ENCODE assay signal across 26 mouse cellular contexts in genomic region chr8:84930582-84930981, GRCm38 (mm10). TPM values are rescaled to one million over a fixed set of nuclear protein-coding genes. Genes with fewer than 3 reads are reported as not detected.
DNase-seq lines count a peak whose midpoint lies in the region; ATAC-seq and TF ChIP-seq lines count a peak whose summit lies in the region.
"Had no signal": no experiment of that assay in that cellular context is flagged by ENCODE, and none has a peak within 500 bp of the region (broad histone marks: within the 10 kb centered on the region; RNA-seq: fewer than 3 reads in every experiment).

No protein-coding gene starts in this region.

- H3K36me3 ChIP-seq in hindbrain, embryonic 13.5 days = peaks cover 58% of the 10 kb centered on the region
- peaks cover 17% of the 10 kb centered on the region for H3K36me3 ChIP-seq in hindbrain, embryonic 16.5 days (ENCODE audit: control insufficient read depth, insufficient read depth, low read length)
- peaks cover 21% of the 10 kb centered on the region for H3K36me3 ChIP-seq in midbrain, postnatal 0 days (ENCODE audit: insufficient read depth, low read length)
- peaks cover 56% of the 10 kb centered on the region for H3K36me3 ChIP-seq in midbrain, embryonic 14.5 days (ENCODE audit: control insufficient read depth, insufficient read depth, low read length)
- H3K36me3 ChIP-seq: embryonic facial prominence, embryonic 10.5 days; embryonic facial prominence, embryonic 12.5 days; G1E had no signal

- TF ChIP-seq CTCF in midbrain, postnatal 0 days (IDR thresholded peaks at IDR 0.05) = no peak

- DNase-seq in cerebellum, adult 11-12 months = peak; percentile 23
- no peak for DNase-seq in midbrain, postnatal 0 days (ENCODE audit: low spot score)
- no peak for DNase-seq in midbrain, embryonic 14.5 days
- DNase-seq: adrenal gland, adult 8-10 months; adrenal gland, postnatal 14 days; adrenal gland, postnatal 36 days; B cell, adult 2 months; cerebellum, adult 11 months; cerebellum, adult 2 months; cerebellum, adult 9-10 months; cerebellum, postnatal 10 days; cerebellum, postnatal 25 days; forebrain, postnatal 0 days had no signal

- H3K9ac ChIP-seq in hindbrain, embryonic 13.5 days = 0 out of 2 replicates have a peak overlapping the region, but pooled peaks have one; percentile 19
- no peak overlapping the region for H3K9ac ChIP-seq in hindbrain, embryonic 16.5 days (ENCODE audit: low read depth, low read length)
- H3K9ac ChIP-seq in midbrain, postnatal 0 days (replicated peaks; ENCODE audit: low read length, poor library complexity, severe bottlenecking) = 0 out of 2 replicates have a peak overlapping the region, but pooled peaks have one; percentile 19
- H3K9ac ChIP-seq in midbrain, embryonic 14.5 days (replicated peaks; ENCODE audit: low read length) = no peak overlapping the region
- H3K9ac ChIP-seq: embryonic facial prominence, embryonic 12.5 days; forebrain, embryonic 13.5 days; forebrain, embryonic 15.5 days; forebrain, postnatal 0 days had no signal

- ATAC-seq in cerebellum, adult (ENCODE audit: insufficient number of reproducible peaks, low FRiP score, low TSS enrichment) = no peak
- no peak for ATAC-seq in hindbrain, embryonic 13.5 days (ENCODE audit: low FRiP score)
- ATAC-seq in hindbrain, embryonic 16.5 days = no peak
- ATAC-seq in midbrain, postnatal 0 days (ENCODE audit: low FRiP score) = no peak
- ATAC-seq in midbrain, embryonic 14.5 days (ENCODE audit: low FRiP score, low TSS enrichment) = no peak
- ATAC-seq: activated CD4-positive, CD25-positive, alpha-beta regulatory T cell, adult 4 months; CD4-positive, CD25-positive, alpha-beta regulatory T cell, adult 4 months; forebrain, embryonic 13.5 days; forebrain, embryonic 15.5 days; forebrain, postnatal 0 days; Patski had no signal

- no peak overlapping the region for H3K4me2 ChIP-seq in hindbrain, embryonic 13.5 days
- no peak overlapping the region for H3K4me2 ChIP-seq in hindbrain, embryonic 16.5 days (ENCODE audit: low read length)
- H3K4me2 ChIP-seq in midbrain, postnatal 0 days (ENCODE audit: low read depth, low read length, poor library complexity, severe bottlenecking) = no peak overlapping the region
- H3K4me2 ChIP-seq in midbrain, embryonic 14.5 days (ENCODE audit: low read length) = no peak overlapping the region
- H3K4me2 ChIP-seq: embryonic facial prominence, embryonic 12.5 days; forebrain, embryonic 13.5 days; forebrain, embryonic 15.5 days had no signal

- no peak overlapping the region for H3K4me3 ChIP-seq in hindbrain, embryonic 13.5 days
- no peak overlapping the region for H3K4me3 ChIP-seq in hindbrain, embryonic 16.5 days (ENCODE audit: low read length)
- H3K4me3 ChIP-seq in midbrain, postnatal 0 days (ENCODE audit: low read depth, low read length) = no peak overlapping the region
- H3K4me3 ChIP-seq in midbrain, embryonic 14.5 days (replicated peaks; ENCODE audit: low read depth, low read length) = no peak overlapping the region
- H3K4me3 ChIP-seq: embryonic facial prominence, embryonic 10.5 days; embryonic facial prominence, embryonic 12.5 days; forebrain, embryonic 13.5 days; forebrain, embryonic 15.5 days had no signal

- H3K9me3 ChIP-seq in hindbrain, embryonic 13.5 days = no peaks in the 10 kb centered on the region
- no peaks in the 10 kb centered on the region for H3K9me3 ChIP-seq in hindbrain, embryonic 16.5 days (ENCODE audit: control insufficient read depth, low read length)
- H3K9me3 ChIP-seq in midbrain, postnatal 0 days (ENCODE audit: low read length) = no peaks in the 10 kb centered on the region
- H3K9me3 ChIP-seq in midbrain, embryonic 14.5 days (ENCODE audit: control insufficient read depth, low read length) = no peaks in the 10 kb centered on the region
- H3K9me3 ChIP-seq: embryonic facial prominence, embryonic 10.5 days; embryonic facial prominence, embryonic 12.5 days; forebrain, embryonic 13.5 days; forebrain, embryonic 15.5 days; G1E had no signal

- WGBS in hindbrain, embryonic 13.5 days = 85% methylated on average over 13 of the region's 13 CpGs
- 90% methylated on average over 13 of the region's 13 CpGs for WGBS in hindbrain, embryonic 16.5 days
- 92% methylated on average over 13 of the region's 13 CpGs for WGBS in midbrain, postnatal 0 days
- 91% methylated on average over 13 of the region's 13 CpGs for whole genome bisulfite sequencing in midbrain, embryonic 14.5 days

- peaks cover 27% of the 10 kb centered on the region for H3K4me1 ChIP-seq in hindbrain, embryonic 13.5 days (replicated peaks)
- peaks cover 25% of the 10 kb centered on the region for H3K4me1 ChIP-seq in hindbrain, embryonic 16.5 days (ENCODE audit: control insufficient read depth, insufficient read depth, low read depth, low read length)
- peaks cover 5% of the 10 kb centered on the region for H3K4me1 ChIP-seq in midbrain, postnatal 0 days (ENCODE audit: insufficient read depth, low read length)
- peaks cover 24% of the 10 kb centered on the region for H3K4me1 ChIP-seq in midbrain, embryonic 14.5 days (ENCODE audit: control insufficient read depth, insufficient read depth, low read length)

- peaks cover 37% of the 10 kb centered on the region for H3K27me3 ChIP-seq in hindbrain, embryonic 13.5 days
- H3K27me3 ChIP-seq in hindbrain, embryonic 16.5 days (replicated peaks; ENCODE audit: control insufficient read depth, insufficient read depth, low read length) = no peaks in the 10 kb centered on the region
- no peaks in the 10 kb centered on the region for H3K27me3 ChIP-seq in midbrain, postnatal 0 days (ENCODE audit: insufficient read depth, low read length)
- no peaks in the 10 kb centered on the region for H3K27me3 ChIP-seq in midbrain, embryonic 14.5 days (ENCODE audit: control insufficient read depth, insufficient read depth, low read length)

- H3K27ac ChIP-seq in hindbrain, embryonic 13.5 days = no peak overlapping the region
- no peak overlapping the region for H3K27ac ChIP-seq in hindbrain, embryonic 16.5 days (ENCODE audit: low read depth, low read length)
- H3K27ac ChIP-seq in midbrain, postnatal 0 days (ENCODE audit: low read depth, low read length) = no peak overlapping the region
- H3K27ac ChIP-seq in midbrain, embryonic 14.5 days (replicated peaks; ENCODE audit: low read depth, low read length) = no peak overlapping the region
- H3K27ac ChIP-seq: embryonic facial prominence, embryonic 10.5 days; embryonic facial prominence, embryonic 12.5 days; forebrain, embryonic 13.5 days; forebrain, embryonic 15.5 days had no signal

RNA-seq across cellular contexts. Expression of gene Mast1, which starts 6.6 kb away (rescaled TPM):
- polyA plus RNA-seq in hindbrain, embryonic 13.5 days (2015; fragmentation: Nextera tagmentation; extraction: Ambion mirVana) = 59.1 and 62.2 TPM in 2 replicates
- 71.4 and 77.4 TPM in 2 replicates for polyA plus RNA-seq in hindbrain, embryonic 16.5 days (2015; fragmentation: Nextera tagmentation; extraction: Ambion mirVana)
- 85.9 and 92.0 TPM in 2 replicates for total RNA-seq in midbrain, postnatal 0 days (2014; rRNA removed)
- 79.8 and 89.0 TPM in 2 replicates for polyA plus RNA-seq in midbrain, postnatal 0 days (2015; fragmentation: Nextera tagmentation; extraction: Ambion mirVana)
- polyA plus RNA-seq in midbrain, embryonic 14.5 days (2014; fragmentation: Nextera tagmentation; extraction: Ambion mirVana) = 69.5 and 69.9 TPM in 2 replicates

RNA-seq across cellular contexts. Expression of gene Rtbdn, which starts 16.2 kb away (rescaled TPM):
- 1.8 and 2.4 TPM in 2 replicates for polyA plus RNA-seq in hindbrain, embryonic 13.5 days (2015; fragmentation: Nextera tagmentation; extraction: Ambion mirVana)
- polyA plus RNA-seq in hindbrain, embryonic 16.5 days (2015; fragmentation: Nextera tagmentation; extraction: Ambion mirVana) = 3.0 and 3.2 TPM in 2 replicates
- 4.5 and 6.2 TPM in 2 replicates for total RNA-seq in midbrain, postnatal 0 days (2014; rRNA removed)
- polyA plus RNA-seq in midbrain, postnatal 0 days (2015; fragmentation: Nextera tagmentation; extraction: Ambion mirVana) = 4.8 and 5.3 TPM in 2 replicates
- polyA plus RNA-seq in midbrain, embryonic 14.5 days (2014; fragmentation: Nextera tagmentation; extraction: Ambion mirVana) = 0.99 and 1.4 TPM in 2 replicates
- total RNA-seq: adrenal gland, postnatal 14 days; adrenal gland, postnatal 36 days had no signal
- polyA plus RNA-seq: activated CD4-positive, CD25-positive, alpha-beta regulatory T cell, adult 4 months; CD4-positive, CD25-positive, alpha-beta regulatory T cell, adult 4 months; embryonic facial prominence, embryonic 14.5 days; G1E had no signal

RNA-seq across cellular contexts. Expression of gene Dnase2a, which starts 22.2 kb away (rescaled TPM):
- 5.8 and 6.0 TPM in 2 replicates for polyA plus RNA-seq in hindbrain, embryonic 13.5 days (2015; fragmentation: Nextera tagmentation; extraction: Ambion mirVana)
- 6.4 and 7.0 TPM in 2 replicates for polyA plus RNA-seq in hindbrain, embryonic 16.5 days (2015; fragmentation: Nextera tagmentation; extraction: Ambion mirVana)
- 4.3 and 5.7 TPM in 2 replicates for total RNA-seq in midbrain, postnatal 0 days (2014; rRNA removed)
- polyA plus RNA-seq in midbrain, postnatal 0 days (2015; fragmentation: Nextera tagmentation; extraction: Ambion mirVana) = 6.7 and 8.2 TPM in 2 replicates
- polyA plus RNA-seq in midbrain, embryonic 14.5 days (2014; fragmentation: Nextera tagmentation; extraction: Ambion mirVana) = 4.0 and 5.4 TPM in 2 replicates

RNA-seq across cellular contexts. Expression of gene Klf1, which starts 28.9 kb away (rescaled TPM):
- 0.64 and 1.00 TPM in 2 replicates for polyA plus RNA-seq in hindbrain, embryonic 13.5 days (2015; fragmentation: Nextera tagmentation; extraction: Ambion mirVana)
- polyA plus RNA-seq in hindbrain, embryonic 16.5 days (2015; fragmentation: Nextera tagmentation; extraction: Ambion mirVana) = 0.39 and 0.56 TPM in 2 replicates
- total RNA-seq in midbrain, postnatal 0 days (2014; rRNA removed) = 0.52 TPM in 1 of 2 replicates, not detected in the other
- 0.36 and 0.52 TPM in 2 replicates for polyA plus RNA-seq in midbrain, postnatal 0 days (2015; fragmentation: Nextera tagmentation; extraction: Ambion mirVana)
- 0.19 and 0.63 TPM in 2 replicates for polyA plus RNA-seq in midbrain, embryonic 14.5 days (2014; fragmentation: Nextera tagmentation; extraction: Ambion mirVana)
- total RNA-seq: adrenal gland, adult 18-20 months; forebrain, postnatal 0 days had no signal

RNA-seq across cellular contexts. Expression of gene Gcdh, which starts 36.9 kb away (rescaled TPM):
- 33.1 TPM in 2 replicates for polyA plus RNA-seq in hindbrain, embryonic 13.5 days (2015; fragmentation: Nextera tagmentation; extraction: Ambion mirVana)
- polyA plus RNA-seq in hindbrain, embryonic 16.5 days (2015; fragmentation: Nextera tagmentation; extraction: Ambion mirVana) = 41.4 and 42.8 TPM in 2 replicates
- 22.1 and 30.5 TPM in 2 replicates for total RNA-seq in midbrain, postnatal 0 days (2014; rRNA removed)
- polyA plus RNA-seq in midbrain, postnatal 0 days (2015; fragmentation: Nextera tagmentation; extraction: Ambion mirVana) = 33.2 and 35.3 TPM in 2 replicates
- 22.4 and 25.9 TPM in 2 replicates for polyA plus RNA-seq in midbrain, embryonic 14.5 days (2014; fragmentation: Nextera tagmentation; extraction: Ambion mirVana)

Comparison
In these comparisons a context has a peak if more than half of its experiments do, and no peak if none do; other contexts are left out.
1. H3K9ac ChIP-seq: peak in hindbrain, embryonic 13.5 days (single experiment) and midbrain, postnatal 0 days (single experiment); none in hindbrain, embryonic 16.5 days (single experiment) and midbrain, embryonic 14.5 days (single experiment).